Mouse (Mus musculus) small intestine, adult 2 months (tissue): ENCODE measurements around the gene B630019K06Rik.
"Not testable (repeated sequence)": the region's sequence is repeated elsewhere in the genome, so short reads cannot be mapped to it uniquely, and the experiment has no call there.

Experiments used
- CTCF ChIP-seq: fragments of 200-500 bp; IDR thresholded peaks from 2 replicates; pipeline ENCODE4 v1.5.1; 2012; ENCODE audit warnings: low read depth, mild to moderate bottlenecking, control low read depth, inconsistent platforms, low read length, moderate library complexity, mixed read lengths; ENCODE audit not compliant: insufficient replicate concordance, insufficient read length; ENCODE audit errors: extremely low read depth
- POLR2A ChIP-seq: fragments of 200-500 bp; IDR thresholded peaks from 2 replicates; pipeline ENCODE4 v1.6.1; 2012; ENCODE audit warnings: low read depth, mild to moderate bottlenecking, control low read depth, inconsistent platforms, low read length, moderate library complexity

DNA sequence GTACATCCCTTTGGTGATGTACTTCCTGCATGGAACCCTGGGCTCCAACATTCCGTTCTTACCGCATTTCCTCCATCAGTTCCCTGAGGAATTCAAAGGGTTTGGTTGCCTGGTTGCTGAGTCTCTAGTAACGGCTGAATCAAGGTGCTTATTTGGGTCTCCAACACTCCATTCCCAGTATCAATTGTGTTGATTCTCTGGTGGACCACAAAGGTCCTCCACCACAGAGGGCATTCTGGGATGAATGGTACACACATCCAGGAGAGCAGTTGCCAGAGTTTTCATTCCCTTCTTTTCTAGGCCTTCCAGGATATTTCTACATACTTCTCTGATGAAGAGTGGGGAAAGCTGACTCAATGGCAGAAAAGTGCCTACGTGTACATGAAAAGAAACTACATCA, 18.2 kb upstream of the B630019K06Rik start, which contains the start of gene Gm5751:
- TF ChIP-seq CTCF, POLR2A: not testable (repeated sequence)
